Mouse (Mus musculus) B cell, adult 2 months (primary cell): ENCODE measurements around the gene Sod2.
A peak's percentile ranks its signal among the peaks of the same experiment; 100 is the strongest.
"Not testable (repeated sequence)": the region's sequence is repeated elsewhere in the genome, so short reads cannot be mapped to it uniquely, and the experiment has no call there.

Experiments
- DNase-seq, 2 experiments: peaks; one replicate each; pipeline ENCODE4 v3.0.0; 2022

The Sod2 gene

GRCm38 (mm10) chr17:13006546-13006945 is at the start of gene Sod2:
TSS of gene Sod2 (plus strand) at chr17:13006846.
- DNase-seq: not testable (repeated sequence)

DNA sequence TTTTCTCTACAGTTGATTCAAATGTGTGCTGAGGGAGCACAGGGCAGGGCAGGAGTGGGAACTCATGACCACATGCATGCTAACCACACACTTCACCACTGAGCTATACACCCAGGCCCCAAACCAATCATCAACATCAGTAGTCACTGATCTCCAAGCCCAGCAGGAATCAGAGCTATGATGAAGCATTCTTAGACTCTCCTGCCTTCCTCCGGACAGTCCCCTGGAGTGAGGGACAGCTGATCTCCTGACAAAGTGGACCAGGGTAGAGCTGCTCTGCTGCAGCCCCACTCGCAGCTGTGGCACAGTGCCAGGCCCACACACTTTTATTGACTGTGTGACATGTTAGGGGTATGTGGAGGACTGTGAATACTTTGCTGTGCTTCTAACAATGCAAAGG is 47.3 kb upstream of the Sod2 start:
- DNase-seq: not testable (repeated sequence)

GRCm38 (mm10) chr17:12960331-12960873 is 46.2 kb upstream of the Sod2 start, which contains the start of gene Acat2:
TSS of gene Acat2 (minus strand) at chr17:12960747.
- peak; percentile 97 to 98 for DNase-seq

DNA sequence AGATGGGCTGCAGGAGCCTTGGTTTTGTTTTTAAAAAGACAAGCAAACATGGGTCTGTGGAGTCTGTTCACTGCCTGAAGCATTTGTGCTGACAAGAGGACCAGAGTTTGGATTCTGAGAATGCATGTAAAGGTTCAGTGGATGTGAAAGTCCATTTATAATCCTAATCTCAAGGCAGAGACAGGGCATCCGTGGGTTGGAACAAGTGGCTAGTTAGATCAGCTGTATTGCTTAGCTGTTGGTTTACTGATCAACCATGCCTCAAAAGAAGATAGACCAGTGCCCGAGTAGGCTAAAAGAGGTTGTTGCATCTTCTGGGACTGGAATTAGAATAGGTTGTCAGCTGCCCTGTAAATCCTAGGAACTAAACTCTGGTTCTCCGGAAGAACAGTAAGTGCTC is 43.2 kb upstream of the Sod2 start:
- DNase-seq: no peak

- no peak for DNase-seq
These were observed 39.5 kb upstream of the Sod2 start for GRCm38 (mm10) chr17:12967173-12967572.

DNA sequence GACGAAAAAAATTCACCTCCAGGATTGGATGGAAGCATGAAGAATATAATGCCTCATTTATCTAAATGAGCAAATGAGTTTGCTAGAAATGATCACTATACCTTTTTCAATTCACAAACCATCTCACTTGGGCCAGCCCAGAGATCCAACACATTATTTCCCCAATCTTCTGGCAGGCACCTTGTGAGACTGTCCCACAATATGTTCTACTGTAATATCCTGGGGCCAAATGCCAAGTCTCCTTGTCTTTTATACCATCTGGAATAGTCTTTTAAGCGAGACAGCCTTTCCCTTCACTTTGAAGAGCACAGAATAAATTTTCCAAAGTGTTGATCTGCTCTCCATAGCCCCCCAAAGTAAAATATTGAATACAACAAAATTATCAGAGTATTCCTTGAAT is 32.8 kb upstream of the Sod2 start:
- DNase-seq: no peak

- DNase-seq: no peak
These were observed 28.1 kb upstream of the Sod2 start for GRCm38 (mm10) chr17:12978546-12978945.

DNA sequence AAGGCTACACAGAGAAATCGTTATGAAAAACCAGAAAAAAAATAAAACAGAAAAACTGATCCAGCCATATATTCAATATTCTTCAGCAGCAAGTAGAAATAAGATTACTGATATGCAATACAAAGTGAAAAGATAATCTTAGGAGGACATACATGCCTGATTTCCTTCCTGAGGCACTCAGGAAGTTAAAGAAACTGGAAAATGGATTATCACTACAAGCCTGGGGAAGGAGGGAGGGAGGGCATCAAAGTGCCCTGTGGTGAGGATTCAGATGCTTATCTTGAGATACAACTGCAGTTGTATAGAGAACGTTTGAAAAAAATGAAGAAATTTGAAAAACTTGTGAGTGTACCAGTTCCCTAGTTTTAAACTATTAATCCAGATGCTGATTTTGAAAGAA is 22.7 kb upstream of the Sod2 start:
- no peak for DNase-seq

GRCm38 (mm10) chr17:12988096-12988495 is 18.6 kb upstream of the Sod2 start:
- peak; percentile 35 to 43 for DNase-seq

GRCm38 (mm10) chr17:12990567-12991145 is 16.0 kb upstream of the Sod2 start:
- DNase-seq: peak; percentile 13 to 17

- peak; percentile 75 to 76 for DNase-seq
These were observed 15.4 kb upstream of the Sod2 start for GRCm38 (mm10) chr17:12991194-12991634.

- peak; percentile 92 to 93 for DNase-seq
These were observed 14.8 kb upstream of the Sod2 start for GRCm38 (mm10) chr17:12991635-12992358.

DNA sequence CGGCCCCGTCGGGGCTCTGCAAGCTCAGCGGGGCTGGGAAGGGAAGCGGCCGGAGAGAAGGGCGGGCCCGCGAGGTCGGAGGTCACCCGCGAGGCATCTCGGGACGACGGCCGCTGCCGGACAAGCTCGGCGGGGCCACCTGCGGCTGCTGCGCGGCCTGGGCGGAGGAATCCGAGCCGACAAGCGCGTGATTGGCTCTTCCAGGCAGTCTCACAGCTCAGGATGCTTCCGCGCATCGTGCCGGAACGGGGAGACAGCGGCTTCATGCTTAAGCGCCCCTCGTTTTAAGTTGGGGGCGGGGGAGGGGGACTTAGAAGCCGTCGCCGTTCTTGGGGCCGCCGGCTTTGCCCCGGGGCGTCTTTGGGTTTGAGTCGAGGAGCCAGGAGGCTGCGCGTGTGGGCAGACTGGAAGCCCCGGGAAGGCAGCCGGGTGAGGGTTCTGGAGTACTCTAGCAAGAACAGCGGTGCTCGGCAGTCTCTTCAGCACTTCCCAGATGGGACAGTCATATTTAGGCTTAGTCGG is 14.1 kb upstream of the Sod2 start:
- peak; percentile 79 to 81 for DNase-seq

DNA sequence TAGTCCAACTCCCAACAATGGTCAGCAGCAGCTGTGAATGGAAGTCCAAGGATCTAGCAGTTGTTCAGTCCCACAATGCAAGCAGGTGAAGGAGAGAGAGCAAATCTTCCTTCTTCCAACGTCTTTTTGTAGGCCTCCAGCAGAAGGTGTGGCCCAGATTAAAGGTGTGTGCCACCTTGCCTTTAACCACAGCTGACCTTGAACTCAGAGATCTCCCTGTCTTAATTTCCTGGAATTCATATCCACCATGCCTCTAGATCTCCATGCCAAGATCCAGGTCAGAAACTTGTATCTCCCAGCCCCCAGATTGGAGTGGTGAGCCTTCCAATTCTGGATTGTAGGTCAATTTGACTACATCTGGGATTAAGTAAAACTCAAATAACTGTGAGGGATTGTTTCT is 12.6 kb upstream of the Sod2 start, which contains the start of gene Wtap:
TSS of gene Wtap (minus strand) at position 101 of the 400 bp plus-strand sequence.
- no peak for DNase-seq

DNA sequence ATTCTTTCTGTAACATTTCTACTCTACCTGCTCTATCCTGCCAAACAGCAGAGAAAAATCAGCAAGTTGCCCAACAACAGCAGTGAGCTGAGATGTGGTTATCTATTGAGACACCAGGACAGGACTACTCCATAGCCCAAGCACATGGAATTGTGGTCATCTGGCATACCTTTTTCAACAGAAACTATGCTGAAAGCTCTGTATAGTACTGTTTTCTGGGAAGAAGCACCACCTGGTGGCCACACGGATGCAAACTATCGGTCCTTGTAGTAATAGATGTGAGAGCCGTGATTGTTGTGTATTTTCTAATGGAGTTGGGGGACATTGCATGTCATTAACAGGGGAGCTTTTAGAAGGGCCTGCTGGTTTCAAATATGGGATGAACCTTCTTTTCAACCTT is 10.3 kb upstream of the Sod2 start:
- DNase-seq: peak; percentile 66 to 71

GRCm38 (mm10) chr17:12997890-12998289 is 8.8 kb upstream of the Sod2 start:
- DNase-seq: no peak

DNA sequence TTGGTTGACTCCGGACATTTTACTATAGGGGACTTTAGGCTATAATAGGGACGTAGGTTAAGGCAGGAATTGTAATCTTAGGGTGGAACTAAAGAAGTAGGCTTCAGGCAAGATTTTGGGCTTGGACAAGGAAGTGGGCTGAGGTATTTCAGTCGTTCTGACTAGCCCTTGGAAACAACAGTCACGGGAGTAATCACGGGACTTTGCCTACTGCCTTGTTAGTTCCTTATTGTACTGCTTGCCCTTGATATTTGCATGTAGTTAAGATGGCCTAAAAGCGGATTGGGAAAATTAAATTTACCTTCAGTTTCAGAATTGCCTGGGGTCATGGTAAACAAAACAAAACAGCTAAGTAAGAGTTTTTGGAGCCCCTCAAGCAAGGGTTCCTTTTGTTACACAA is 7.6 kb upstream of the Sod2 start:
- no peak for DNase-seq

DNA sequence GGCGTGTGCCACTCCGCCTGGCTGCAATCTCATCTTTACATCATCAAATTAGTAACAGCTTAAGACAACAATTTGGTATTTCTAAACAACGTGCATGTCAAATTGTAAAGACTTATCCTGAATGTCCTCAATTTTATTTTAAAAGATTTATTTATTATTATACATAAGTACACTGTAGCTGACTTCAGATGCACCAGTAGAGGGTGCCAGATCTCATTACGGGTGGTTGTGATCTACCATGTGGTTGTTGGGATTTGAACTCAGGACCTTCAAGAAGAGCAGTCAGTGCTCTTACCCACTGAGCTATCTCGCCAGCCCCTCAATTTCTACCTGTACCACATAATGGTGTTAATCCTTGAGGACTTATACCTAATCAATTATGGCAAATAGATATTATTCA is 4.4 kb upstream of the Sod2 start:
- DNase-seq: not testable (repeated sequence)

GRCm38 (mm10) chr17:13004436-13004835 is 2.2 kb upstream of the Sod2 start:
- DNase-seq: not testable (repeated sequence)

DNA sequence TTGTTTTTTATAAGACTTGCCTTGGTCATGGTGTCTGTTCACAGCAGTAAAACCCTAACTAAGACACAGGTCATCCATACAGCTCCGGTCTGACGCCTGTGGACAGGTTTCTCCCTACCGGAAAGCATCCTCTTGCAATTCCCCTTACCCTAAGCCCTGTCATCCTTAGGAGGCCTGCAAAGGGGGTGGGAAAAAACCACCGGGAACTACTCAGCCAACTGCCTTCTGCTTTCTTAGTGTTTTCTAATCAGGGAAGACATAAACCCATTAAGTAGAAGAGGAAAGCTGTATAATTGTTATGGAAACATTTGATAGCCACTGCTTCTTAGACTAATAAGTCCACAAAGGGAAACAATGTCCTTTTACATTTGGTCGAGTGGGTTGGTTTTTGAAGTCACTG is 338 bp downstream of the Sod2 start:
- no peak for DNase-seq

GRCm38 (mm10) chr17:13007730-13008425 is 1.2 kb downstream of the Sod2 start:
- DNase-seq: peak; percentile 99

GRCm38 (mm10) chr17:13008528-13008927 is 1.9 kb downstream of the Sod2 start:
- DNase-seq: peak; percentile 59 to 60

GRCm38 (mm10) chr17:13009887-13010286 is 3.2 kb downstream of the Sod2 start:
- DNase-seq: peak; percentile 48
